Mouse (Mus musculus) liver, adult 2 months (tissue): ENCODE measurements at regions not wholly inside any gene's neighbourhood (a gene's known extent, or its start where the extent isn't known, plus 50 kb on each side); places are given as distances from the start of the nearest gene placed in this dataset.

Experiments
- DNase-seq: peaks from one replicate; pipeline ENCODE4 v3.0.0-alpha.2; 2011; ENCODE audit warnings: low read depth, low spot score; ENCODE audit errors: extremely low read depth
- H3K27ac ChIP-seq: fragments of 200-500 bp; replicated peaks from 2 replicates; pipeline ENCODE4 v1.5.1; 2012; ENCODE audit warnings: low read depth, mild to moderate bottlenecking, control low read depth, inconsistent platforms, low read length; ENCODE audit not compliant: insufficient read depth
- H3K27me3 ChIP-seq: fragments of 200-500 bp; 2 replicates; pipeline ENCODE4 v1.6.1; 2012; ENCODE audit warnings: mild to moderate bottlenecking, moderate library complexity, low read length, inconsistent platforms; ENCODE audit not compliant: control insufficient read depth, insufficient read depth
- H3K36me3 ChIP-seq: fragments of 200-500 bp; 2 replicates; pipeline ENCODE4 v1.6.1; 2012; ENCODE audit warnings: low read length, inconsistent platforms; ENCODE audit not compliant: control insufficient read depth, insufficient read depth
- H3K4me1 ChIP-seq: fragments of 200-500 bp; 2 replicates; pipeline ENCODE4 v1.6.1; 2011; ENCODE audit warnings: low read length; ENCODE audit not compliant: control insufficient read depth, insufficient read depth
- H3K4me3 ChIP-seq: fragments of 200-500 bp; 2 replicates; pipeline ENCODE4 v1.5.1; 2011; ENCODE audit warnings: low read depth, mild to moderate bottlenecking, control low read depth, low read length, moderate library complexity; ENCODE audit not compliant: insufficient read depth
- H3K79me2 ChIP-seq: fragments of 200-500 bp; 2 replicates; pipeline ENCODE4 v1.6.1; 2012; ENCODE audit warnings: inconsistent platforms, mild to moderate bottlenecking, low read length, moderate library complexity; ENCODE audit not compliant: control insufficient read depth, insufficient read depth
- H3K9ac ChIP-seq: fragments of 200-500 bp; 2 replicates; pipeline ENCODE4 v1.6.1; 2012; ENCODE audit warnings: low read depth, mild to moderate bottlenecking, control low read depth, inconsistent platforms, low read length
- CTCF ChIP-seq: fragments of 200-500 bp; IDR thresholded peaks from 2 replicates; pipeline ENCODE4 v1.5.1; 2011; ENCODE audit warnings: low read depth, low read length, control low read depth
- POLR2A ChIP-seq: fragments of 200-500 bp; IDR thresholded peaks from 2 replicates; pipeline ENCODE4 v1.6.1; 2011; ENCODE audit warnings: low read length, control low read depth; ENCODE audit not compliant: insufficient read depth; ENCODE audit errors: extremely low read depth
- WGBS: fragments of 180-500 bp; shearing (Covaris S2); methylation state at CpG from one replicate; pipeline ENCODE4 v1.1.7; 2018; 5-methylcytosine and 5-hydroxymethylcytosine counted together

DNA sequence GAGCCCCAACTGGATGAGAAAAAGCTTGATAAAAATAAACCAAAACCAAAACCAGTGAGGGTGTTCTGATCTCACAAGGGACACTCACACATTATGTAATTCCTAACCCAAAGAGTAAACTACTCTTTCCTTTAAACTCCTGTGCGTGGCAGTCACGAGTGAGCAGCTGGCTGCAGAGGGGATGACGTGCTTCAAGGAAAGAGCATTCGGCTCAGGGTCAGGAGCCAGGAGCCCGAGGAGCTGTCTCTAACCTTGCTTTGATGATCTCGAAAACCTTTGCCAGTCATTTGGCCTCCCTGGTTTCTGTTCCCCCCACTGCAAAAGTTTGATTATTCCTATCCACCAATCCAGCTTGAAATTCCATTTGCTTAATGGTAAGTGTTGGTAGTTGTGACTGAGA, 109.9 kb downstream of the Rsl24d1 start:
- H3K4me3 ChIP-seq, result no peak overlapping the region
- H3K79me2 ChIP-seq, result no peaks in the 10 kb centered on the region
- no peak overlapping the region for H3K9ac ChIP-seq
- H3K27ac ChIP-seq, result no peak overlapping the region
- 66% methylated on average over 6 of the region's 6 CpGs for WGBS
- no peak for TF ChIP-seq CTCF
- no peak for TF ChIP-seq POLR2A
- H3K27me3 ChIP-seq, result peaks cover 2% of the 10 kb centered on the region; the same call in 1 of the 2 replicates
- no peak for DNase-seq
- no peaks in the 10 kb centered on the region for H3K4me1 ChIP-seq
- no peaks in the 10 kb centered on the region for H3K36me3 ChIP-seq

DNA sequence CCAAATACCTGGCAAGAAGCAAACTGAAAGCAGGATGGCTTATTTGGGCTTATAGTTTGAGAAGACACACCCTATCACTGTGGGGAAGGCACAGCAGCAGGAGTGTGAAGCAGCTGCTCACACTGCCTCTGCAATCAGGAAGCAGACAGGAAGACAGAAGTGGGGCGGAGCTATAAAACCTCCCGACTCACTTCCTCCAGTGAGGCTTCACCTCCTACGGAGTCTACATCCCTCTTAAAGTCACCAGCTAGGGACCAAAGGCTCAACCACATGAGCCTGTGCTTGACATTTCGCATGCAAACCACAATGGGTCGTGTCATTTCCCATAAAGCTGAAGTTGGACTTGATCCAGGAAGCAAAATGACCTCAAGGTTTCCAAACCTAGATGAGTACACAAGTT, 127.0 kb downstream of the Rsl24d1 start:
- no peak for TF ChIP-seq CTCF
- TF ChIP-seq POLR2A, result no peak
- Histone ChIP-seq H3K9ac (no peak overlapping the region), H3K79me2 (no peaks in the 10 kb centered on the region), H3K4me3 (no peak overlapping the region), H3K27ac (no peak overlapping the region), H3K27me3 (no peaks in the 10 kb centered on the region), H3K4me1 (no peaks in the 10 kb centered on the region), H3K36me3 (no peaks in the 10 kb centered on the region)
- DNase-seq, result no peak
- WGBS, result 62% methylated on average over 5 of the region's 5 CpGs

DNA sequence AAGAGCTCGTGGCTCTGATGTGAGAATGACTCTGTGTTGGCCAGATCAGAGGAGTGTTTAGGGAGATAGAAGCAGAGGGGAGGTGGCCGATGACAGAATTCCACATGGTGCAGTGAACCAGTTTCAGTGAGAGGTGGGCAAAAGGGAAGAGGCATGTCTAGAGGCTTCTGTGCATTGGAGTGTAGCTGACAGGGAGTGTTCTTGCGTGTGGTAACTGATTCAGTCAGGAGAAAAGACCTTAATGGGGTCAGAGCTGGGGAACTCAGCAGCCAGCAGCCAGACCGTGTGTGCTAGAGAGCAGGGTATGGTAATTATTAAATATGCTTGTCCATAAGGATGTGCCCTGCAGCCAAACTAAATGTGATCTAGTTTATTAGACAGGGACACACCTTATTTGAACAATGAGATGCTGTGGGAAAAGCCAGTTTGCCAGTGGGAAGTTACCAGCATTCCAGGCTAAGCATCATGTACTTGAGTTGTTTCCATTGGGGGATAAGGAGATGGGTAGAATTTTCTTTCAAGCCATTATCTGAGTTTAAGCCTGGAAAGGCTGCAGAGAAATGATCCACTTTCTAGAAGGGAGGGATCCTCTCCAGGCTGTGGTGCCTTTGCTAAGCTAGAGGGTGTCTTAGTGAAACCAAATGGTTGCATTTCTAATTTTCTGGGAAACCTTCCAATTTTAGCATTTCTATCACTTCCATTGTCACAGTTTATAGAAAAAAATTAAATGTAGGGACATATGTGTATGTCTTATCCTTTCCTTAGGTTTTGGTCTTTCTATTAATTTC, 129.5 kb downstream of the Rsl24d1 start:
- Histone ChIP-seq H3K4me3 (no peak overlapping the region), H3K36me3 (no peaks in the 10 kb centered on the region), H3K79me2 (no peaks in the 10 kb centered on the region), H3K4me1 (no peaks in the 10 kb centered on the region), H3K9ac (no peak overlapping the region), H3K27ac (no peak overlapping the region), H3K27me3 (no peaks in the 10 kb centered on the region)
- 70% methylated on average over 4 of the region's 4 CpGs for WGBS
- TF ChIP-seq POLR2A (no peak), CTCF (no peak)
- no peak for DNase-seq

- Histone ChIP-seq H3K27ac (no peak overlapping the region), H3K4me3 (no peak overlapping the region), H3K9ac (no peak overlapping the region), H3K27me3 (no peaks in the 10 kb centered on the region), H3K36me3 (no peaks in the 10 kb centered on the region), H3K4me1 (no peaks in the 10 kb centered on the region), H3K79me2 (no peaks in the 10 kb centered on the region)
- 63% methylated on average over 3 of the region's 3 CpGs for WGBS
- TF ChIP-seq CTCF, result no peak
- TF ChIP-seq POLR2A, result no peak
- no peak for DNase-seq
Measured at GRCm38 (mm10) chr9:73244177-73244576, 131.0 kb downstream of the Rsl24d1 start.

DNA sequence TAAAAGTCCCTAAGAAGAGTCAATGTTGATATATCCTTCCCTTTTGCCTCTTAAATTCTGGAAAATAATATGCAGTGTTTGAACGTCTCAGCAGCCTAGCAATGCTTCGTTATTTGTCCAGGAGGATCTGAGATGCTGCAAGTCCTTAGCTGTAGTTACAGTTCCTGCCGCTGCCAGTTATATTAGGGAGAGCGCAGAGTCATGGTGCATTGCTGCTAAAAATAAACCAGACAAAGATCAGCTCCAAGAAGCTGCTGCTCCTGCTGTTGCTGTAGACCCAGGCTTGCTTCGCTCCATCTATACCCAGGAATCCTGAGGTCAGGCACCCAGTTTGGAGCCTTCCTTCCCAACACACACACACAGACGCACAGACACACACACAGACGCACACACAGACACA, 132.3 kb downstream of the Rsl24d1 start:
- Histone ChIP-seq H3K27me3 (0 out of 2 replicates have a peak, but pooled peaks cover 2% of the 10 kb centered on the region), H3K9ac (no peak overlapping the region), H3K36me3 (no peaks in the 10 kb centered on the region), H3K79me2 (no peaks in the 10 kb centered on the region), H3K4me1 (no peaks in the 10 kb centered on the region), H3K4me3 (no peak overlapping the region), H3K27ac (no peak overlapping the region)
- no peak for DNase-seq
- WGBS, result 73% methylated on average over 7 of the region's 7 CpGs
- TF ChIP-seq POLR2A, result no peak
- TF ChIP-seq CTCF, result no peak

DNA sequence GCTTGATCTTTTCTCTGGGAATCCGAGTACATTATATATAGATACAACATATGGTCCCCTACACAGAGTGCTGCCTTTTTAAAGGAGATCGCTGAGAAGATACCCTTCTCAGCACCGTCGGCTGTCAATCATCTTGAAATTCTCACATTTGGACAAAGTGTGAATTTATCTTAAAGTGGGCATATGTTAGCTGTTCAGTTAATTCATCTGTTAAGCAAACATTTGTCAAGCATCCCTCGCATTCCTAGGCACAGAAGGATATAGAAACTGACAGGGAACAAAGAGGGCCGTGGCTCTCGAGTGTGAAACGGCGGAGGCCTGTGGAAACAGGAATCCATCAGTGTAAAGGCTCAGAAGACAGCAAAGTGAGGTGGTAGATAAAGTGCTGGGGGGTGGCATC, 144.9 kb downstream of the Rsl24d1 start:
- Histone ChIP-seq H3K27ac (no peak overlapping the region), H3K27me3 (no peaks in the 10 kb centered on the region), H3K9ac (no peak overlapping the region), H3K79me2 (no peaks in the 10 kb centered on the region), H3K36me3 (no peaks in the 10 kb centered on the region), H3K4me1 (no peaks in the 10 kb centered on the region), H3K4me3 (no peak overlapping the region)
- TF ChIP-seq CTCF (no peak), POLR2A (no peak)
- no peak for DNase-seq
- WGBS, result 74% methylated on average over 9 of the region's 9 CpGs
